Mouse (Mus musculus) CH12F3 (cell line): Measurements from ENCODE around the gene Lag3.

Source experiments
- in situ Hi-C: fragments of 300-500 bp; cut with MboI; formaldehyde crosslinking; loops from 2 replicates; pipeline ENCODE4 v1.14.3; 2020; ENCODE audit warnings: low sequenced_read_pairs

Lag3 gene

GRCm38 (mm10) chr6:124920318-124921085, 9.0 kb upstream of the Lag3 start:
- in situ Hi-C loops = no loop called here

DNA sequence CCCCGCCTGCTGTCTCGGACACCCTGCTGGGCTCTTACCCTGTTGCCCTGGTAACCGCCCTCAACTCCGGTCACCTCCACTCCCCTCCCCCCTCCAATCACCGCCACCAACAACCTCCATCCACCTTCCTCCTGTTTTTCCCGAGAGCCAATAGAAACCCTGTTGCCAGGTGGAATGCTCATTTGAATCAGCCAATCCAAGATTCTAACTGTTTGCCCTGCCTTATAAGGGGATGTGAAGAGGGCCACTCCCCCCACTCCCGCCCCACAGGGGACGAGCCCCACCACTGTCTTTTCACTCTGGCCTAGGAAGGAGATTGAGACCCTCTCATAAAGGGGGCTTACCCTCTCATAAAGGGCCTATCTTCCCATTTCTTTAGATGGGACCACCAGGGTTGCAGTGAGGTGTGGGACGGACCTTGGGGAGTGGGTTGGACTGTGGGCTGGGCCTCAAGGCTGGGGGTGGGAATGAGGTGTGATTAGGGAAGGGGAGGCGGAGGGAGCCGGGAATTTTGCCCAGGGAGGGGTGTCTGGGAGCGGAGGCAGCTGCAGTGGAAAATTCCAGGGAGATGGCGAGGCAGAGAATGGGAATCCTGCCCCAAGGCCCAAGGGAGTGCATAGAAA, 8.3 kb upstream of the Lag3 start, which contains the start of gene Ptms:
Gene Ptms (minus strand): TSS at position 409 of the 623 bp plus-strand sequence.
- in situ Hi-C loops = no loop called here

DNA sequence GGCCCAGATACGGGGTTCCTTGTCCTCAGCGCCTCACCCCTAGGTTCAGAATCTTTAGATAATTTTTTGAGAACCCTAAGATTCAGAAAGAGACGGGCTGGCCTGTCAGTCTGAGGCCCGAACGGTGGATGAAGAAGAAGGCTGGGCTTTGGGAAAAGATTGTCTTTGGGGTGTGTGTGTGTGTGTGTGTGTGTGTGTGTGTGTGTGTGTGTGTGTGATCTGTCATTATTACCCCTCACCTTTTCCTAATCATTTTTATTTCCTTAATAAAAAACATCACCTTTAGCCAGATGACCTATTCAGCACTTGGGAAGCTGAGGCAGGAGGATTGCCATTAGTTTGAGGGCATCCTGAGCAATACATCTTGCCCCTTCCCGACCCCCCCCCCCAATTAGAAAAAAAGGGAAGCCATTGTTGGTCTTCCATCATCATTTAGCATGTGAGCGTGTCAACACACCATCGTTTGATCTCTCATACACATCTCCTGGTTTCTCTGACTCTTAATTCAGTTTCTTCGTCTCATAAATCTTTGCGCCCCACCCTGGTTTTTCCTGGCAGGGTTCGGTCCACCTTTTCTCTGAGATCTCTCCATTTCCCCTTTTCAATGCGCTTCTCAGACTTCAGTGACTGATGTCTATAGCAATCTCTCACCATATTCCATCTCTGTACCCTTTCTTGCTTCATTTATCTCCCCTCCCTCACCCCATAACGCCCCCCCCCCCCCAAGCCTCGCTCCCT, 7.6 kb upstream of the Lag3 start:
- in situ Hi-C loops = no loop called here

GRCm38 (mm10) chr6:124918331-124918690, 6.8 kb upstream of the Lag3 start:
- in situ Hi-C loops = no loop called here

DNA sequence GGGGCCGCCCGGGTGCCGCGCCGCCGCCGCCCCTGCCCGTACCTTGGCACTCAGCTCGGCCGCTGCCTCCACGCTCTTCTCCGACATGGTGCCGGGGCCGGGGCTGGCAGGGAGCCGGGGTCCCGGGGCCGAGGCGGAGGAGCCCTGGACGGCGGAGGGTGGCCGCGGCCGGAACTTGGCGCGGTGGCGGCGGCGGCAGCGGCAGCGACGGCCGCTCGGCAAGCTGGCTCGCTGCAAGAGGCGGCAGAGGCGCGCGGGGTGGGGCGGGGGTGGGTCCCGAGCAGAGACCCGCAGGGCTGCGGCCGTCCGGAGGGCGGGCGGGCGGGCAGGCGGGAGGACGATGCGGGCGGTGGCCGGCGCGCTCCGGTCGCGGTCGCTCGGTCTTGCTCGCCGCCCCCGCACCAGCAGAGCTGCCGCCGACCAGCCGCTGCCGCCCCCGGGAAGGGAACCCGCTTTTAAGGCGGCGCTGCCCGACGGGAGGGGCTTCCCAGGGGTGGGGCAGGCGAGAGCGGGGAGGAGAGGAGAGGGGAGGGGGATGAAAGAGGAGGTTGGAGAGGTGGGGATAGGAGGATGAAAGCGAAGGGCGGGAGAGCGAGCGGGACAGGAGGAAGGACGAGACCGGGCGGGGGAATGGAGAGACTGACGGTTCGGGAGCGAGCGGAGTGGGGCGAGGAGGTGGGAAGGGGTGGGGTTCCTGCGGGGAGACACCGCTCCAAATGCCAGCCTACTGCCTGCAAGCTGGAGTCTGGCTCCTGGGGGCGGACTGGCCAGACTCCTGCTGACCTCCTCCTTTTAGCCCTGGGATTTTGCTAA, 6.2 kb upstream of the Lag3 start:
- in situ Hi-C loops = no loop called here

GRCm38 (mm10) chr6:124916695-124917517, 5.4 kb upstream of the Lag3 start:
- in situ Hi-C loops = no loop called here

GRCm38 (mm10) chr6:124915942-124916694, 4.6 kb upstream of the Lag3 start:
- in situ Hi-C loops = no loop called here

DNA sequence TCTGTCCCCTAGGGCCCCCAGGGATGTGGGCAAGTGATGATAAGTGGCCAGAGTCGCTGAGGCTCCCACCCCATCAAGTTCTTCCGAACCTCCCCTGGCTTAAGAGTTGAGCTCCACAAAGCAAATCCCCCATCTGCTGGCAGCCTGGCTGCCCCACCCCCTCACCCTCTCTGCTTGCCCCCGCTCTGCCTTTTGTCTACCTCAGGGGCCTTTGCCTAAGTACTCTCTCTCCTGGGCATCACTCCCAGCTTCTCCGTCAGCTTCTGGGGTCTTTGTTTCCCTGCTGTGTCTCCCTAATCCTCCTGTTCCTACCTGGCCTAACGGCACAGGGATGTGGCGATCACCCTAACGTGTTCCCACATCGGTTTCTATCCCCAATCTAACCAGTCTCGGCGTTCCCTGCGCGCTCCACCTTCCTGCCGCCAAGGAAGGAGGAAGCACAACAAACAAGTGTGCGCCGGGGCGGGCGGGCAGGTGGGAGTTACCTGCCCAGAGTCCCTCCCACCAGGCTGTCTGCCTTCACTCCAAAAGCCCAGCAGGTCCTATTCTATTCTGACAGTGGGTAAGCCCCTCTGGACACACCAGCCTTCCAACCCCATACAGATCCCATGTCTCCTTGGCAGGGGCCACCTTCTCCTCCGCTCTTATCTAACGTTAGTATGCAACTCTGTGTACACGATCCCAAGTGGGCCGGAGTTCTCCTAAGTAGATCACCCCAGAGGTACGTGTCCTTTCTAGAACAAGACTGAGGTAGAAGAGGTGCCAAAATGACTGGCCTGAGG, 3.8 kb upstream of the Lag3 start:
- in situ Hi-C loops = no loop called here

DNA sequence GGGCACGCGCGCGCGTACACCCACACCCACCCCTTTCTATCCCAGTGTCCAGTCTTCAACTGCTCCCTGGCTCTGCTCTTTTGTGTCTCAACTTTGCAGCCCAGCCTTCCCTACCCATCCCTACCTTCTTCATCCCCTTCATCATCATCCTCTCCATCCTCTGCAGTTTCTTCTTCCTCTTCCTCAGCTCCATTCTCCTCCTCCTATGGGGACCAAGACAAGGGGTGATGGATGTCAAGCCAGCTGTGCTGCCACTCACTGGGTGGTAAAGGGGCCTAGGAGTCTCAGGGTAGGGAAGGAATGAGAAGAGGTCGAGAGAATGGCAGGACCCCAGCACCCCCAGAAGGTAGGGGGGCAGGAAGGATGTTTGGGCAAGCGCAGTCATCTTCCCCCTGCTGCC, 3.0 kb upstream of the Lag3 start:
- in situ Hi-C loops = no loop called here

- in situ Hi-C loops = no loop called here
Measured at GRCm38 (mm10) chr6:124913721-124914285, 2.3 kb upstream of the Lag3 start.

GRCm38 (mm10) chr6:124913214-124913613, 1.7 kb upstream of the Lag3 start:
- in situ Hi-C loops = no loop called here

DNA sequence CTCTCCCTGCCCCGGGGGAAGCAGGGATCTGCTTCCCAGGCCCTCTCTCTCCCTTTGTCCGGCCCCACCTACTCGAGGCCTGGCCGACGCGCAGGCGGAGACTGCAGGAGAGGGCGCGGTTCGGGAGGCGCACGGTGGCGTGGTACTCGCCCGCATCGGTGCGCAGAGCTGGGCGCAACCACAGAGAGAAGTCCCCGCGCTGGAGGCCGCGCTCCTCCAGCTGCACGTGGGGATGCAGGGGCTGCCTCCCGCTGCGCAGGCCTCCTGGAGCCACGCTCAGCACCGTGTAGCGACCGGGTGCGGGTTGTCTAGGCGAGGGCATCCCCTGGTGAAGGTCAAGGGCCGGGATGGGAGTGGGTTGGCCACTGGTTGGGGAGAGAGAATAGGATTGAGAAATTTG, 1.5 kb downstream of the Lag3 start:
- in situ Hi-C loops = no loop called here

DNA sequence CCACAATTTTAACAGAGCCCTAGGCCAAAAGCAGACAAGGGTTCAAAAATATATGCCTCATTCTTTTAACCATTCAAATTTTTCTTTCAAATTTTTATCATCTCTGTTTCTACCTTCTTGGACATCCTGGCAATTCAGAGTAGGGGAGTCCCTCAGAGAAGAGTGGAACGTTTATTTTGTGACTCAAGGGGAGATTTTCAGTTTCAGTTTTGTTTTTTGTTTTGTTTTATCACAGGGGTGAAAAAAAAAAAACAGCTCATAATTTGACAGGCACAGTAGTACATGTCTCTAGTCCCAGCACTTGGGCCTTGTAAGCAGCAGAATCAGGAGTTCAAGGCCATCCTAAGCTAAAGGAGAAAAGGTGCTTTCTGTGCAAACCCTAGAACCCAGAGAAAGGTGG, 3.7 kb downstream of the Lag3 start:
- in situ Hi-C loops = no loop called here

DNA sequence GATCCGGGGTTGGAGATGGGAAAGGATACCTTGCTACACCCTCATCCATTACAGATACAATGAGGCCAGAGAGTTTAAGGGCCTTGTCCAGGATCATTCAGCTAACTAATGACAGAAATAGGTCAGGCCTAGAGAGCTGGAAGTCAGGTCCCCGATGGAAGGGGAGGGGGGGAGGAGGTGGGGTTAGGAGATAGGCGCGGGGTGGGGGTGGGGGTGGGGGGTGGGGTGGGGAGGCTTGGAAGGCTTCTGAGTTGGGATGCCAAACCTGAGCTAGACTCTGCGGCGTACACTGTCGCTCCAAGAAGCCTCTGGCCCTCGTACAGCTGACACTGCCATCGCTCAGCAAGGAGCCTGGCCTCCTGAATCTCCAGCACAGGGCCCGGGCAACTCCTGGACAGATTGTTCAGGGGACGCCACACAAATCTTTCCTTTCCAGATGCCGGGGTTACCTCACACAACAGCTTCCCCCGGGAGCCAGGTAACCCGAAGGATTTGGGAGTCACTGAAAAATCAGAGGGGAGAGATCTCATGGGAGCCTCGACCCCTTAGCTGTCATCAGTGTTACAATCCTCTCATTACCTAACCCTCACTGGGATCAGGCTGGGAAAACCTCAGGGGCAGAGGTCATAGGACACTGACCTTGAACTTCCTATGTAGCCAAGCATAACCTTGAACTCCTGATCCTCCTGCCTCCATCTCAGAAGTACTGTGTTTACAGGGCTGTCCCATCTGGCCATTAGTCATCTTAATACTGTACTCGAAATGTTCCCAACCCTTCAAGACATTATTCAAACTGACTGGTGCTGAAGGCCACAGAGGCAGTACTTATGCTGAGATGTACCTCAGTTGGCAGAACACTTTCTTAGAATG, 6.3 kb downstream of the Lag3 start:
- in situ Hi-C loops = no loop called here

DNA sequence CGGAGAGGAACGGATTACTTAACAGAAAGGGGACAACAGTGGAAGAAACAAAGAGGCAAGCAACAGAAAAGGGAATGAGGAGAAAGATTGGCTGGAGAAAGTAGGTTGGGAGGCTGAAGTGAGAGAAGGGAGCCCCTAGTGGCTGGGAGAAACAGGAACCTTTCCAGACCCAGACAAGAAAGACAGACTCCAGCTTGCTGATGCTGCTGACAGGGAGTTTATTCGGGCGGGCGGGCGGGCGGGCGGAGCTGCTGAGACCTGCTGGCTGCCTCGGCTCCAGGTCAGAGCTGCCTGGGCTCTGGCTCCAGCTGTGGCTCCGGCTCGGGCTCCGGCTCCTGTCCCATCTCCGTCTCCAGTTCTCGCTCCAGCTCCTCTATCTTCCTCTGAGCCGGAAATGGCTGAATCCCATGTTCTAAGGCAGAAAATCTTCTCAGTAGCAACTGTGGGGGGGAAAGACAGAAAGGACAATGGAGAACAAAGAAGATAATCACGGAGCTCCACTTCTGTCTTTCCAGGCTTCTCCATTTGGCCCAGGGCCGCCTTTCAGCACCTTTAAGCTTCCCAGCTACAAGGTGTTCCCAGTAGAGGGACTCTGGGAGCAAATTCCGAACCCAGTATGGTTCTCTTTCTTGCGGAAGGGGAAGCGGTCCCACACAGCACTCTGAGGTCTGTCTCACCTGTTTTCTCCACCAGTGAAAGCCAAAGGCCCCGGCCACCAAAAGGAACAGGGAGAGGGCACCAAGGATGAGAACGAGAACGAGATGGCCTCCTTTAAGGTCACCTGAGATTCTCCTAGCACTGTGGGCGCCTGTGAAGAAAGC, 7.1 kb downstream of the Lag3 start:
- in situ Hi-C loops = no loop called here

GRCm38 (mm10) chr6:124903580-124904151, 7.8 kb downstream of the Lag3 start:
- in situ Hi-C loops = no loop called here
